Mouse (Mus musculus): Measurements from ENCODE around the gene Cldnd2. TPM values are rescaled to one million over a fixed set of nuclear protein-coding genes. Genes with fewer than 3 reads are reported as not detected.
"Not testable (repeated sequence)": the region's sequence is repeated elsewhere in the genome, so short reads cannot be mapped to it uniquely, and the experiment has no call there.

Gene Cldnd2
- polyA plus RNA-seq, 2 experiments = not detected

DNA sequence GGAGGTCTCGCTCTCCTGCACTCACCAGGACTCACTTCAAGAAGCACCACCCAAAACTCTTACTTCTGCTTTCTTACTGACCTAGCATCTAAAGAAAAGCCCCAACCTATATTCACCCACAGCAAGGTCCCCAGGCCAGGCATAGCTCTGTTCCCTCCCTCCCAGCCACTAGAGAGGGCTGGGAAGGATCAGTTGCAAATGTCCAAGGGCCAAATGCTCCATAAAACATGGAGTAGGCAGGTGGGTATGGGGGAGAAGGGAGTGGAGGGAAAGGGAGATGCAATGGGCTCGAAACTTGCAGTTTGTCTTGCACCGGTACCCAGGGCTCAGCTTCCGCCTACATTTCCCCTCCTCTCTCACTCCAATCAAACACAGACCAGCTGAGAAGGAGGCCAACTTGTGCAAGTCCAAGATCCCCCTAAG is 32.4 kb upstream of the Cldnd2 start, which contains the start of gene Siglecg:
Siglecg (plus strand) TSS at position 74 of the 423 bp plus-strand sequence.
- no peak for ATAC-seq (ENCODE audit: low FRiP score, low read depth)
- no peak within 1 kb of the TSS for H3K4me2 ChIP-seq (replicated peaks; ENCODE audit: low read depth, low read length, severe bottlenecking)
- H3K9me3 ChIP-seq (ENCODE audit: control insufficient read depth, low read length) = no peaks in the 10 kb centered on the region
- no peak within 1 kb of the TSS for H3K27ac ChIP-seq (replicated peaks; ENCODE audit: low read depth, low read length)
- TF ChIP-seq POLR2A (IDR thresholded peaks at IDR 0.05; ENCODE audit: borderline replicate concordance, extremely low read depth, insufficient read depth, insufficient read length) = no peak
- H3K36me3 ChIP-seq (ENCODE audit: control insufficient read depth, insufficient read depth, low read length) = no peaks in the 10 kb centered on the region
- H3K4me3 ChIP-seq (replicated peaks; ENCODE audit: low read length) = no peak within 1 kb of the TSS
- no peak within 1 kb of the TSS for H3K9ac ChIP-seq (ENCODE audit: low read depth, low read length, severe bottlenecking)
- 64% methylated on average over 4 of the region's 4 CpGs for WGBS
- DNase-seq (ENCODE audit: low spot score) = no peak
- no peaks in the 10 kb centered on the region for H3K27me3 ChIP-seq (ENCODE audit: control insufficient read depth, insufficient read depth, low read length)
- H3K4me1 ChIP-seq (ENCODE audit: control insufficient read depth, insufficient read depth, low read length) = no peaks in the 10 kb centered on the region

DNA sequence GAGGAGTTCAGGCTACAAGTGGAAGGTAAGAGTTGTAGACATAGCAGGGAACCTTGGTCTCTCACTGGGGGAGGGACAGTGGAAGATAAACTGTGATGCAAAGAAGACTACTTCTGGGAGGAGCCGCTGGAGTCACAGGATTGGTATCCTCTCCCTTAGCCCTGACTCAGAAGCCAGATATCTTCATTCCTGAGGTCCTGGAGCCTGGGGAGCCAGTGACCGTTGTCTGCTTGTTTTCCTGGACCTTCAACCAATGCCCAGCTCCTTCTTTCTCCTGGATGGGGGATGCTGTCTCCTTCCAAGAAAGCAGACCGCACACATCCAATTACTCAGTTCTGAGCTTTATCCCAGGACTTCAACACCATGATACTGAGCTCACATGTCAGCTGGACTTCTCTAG is 31.5 kb upstream of the Cldnd2 start:
- TF ChIP-seq POLR2A (IDR thresholded peaks at IDR 0.05; ENCODE audit: borderline replicate concordance, extremely low read depth, insufficient read depth, insufficient read length) = no peak
- WGBS = 79% methylated on average over 3 of the region's 3 CpGs
- H3K36me3 ChIP-seq (ENCODE audit: control insufficient read depth, insufficient read depth, low read length) = no peaks in the 10 kb centered on the region
- H3K9me3 ChIP-seq (ENCODE audit: control insufficient read depth, low read length) = no peaks in the 10 kb centered on the region
- H3K4me1 ChIP-seq (ENCODE audit: control insufficient read depth, insufficient read depth, low read length) = no peaks in the 10 kb centered on the region
- H3K4me2 ChIP-seq (replicated peaks; ENCODE audit: low read depth, low read length, severe bottlenecking) = no peak overlapping the region
- no peak for ATAC-seq (ENCODE audit: low FRiP score, low read depth)
- H3K27ac ChIP-seq (replicated peaks; ENCODE audit: low read depth, low read length) = no peak overlapping the region
- H3K27me3 ChIP-seq (ENCODE audit: control insufficient read depth, insufficient read depth, low read length) = no peaks in the 10 kb centered on the region
- DNase-seq (ENCODE audit: low spot score) = no peak
- no peak overlapping the region for H3K9ac ChIP-seq (ENCODE audit: low read depth, low read length, severe bottlenecking)
- H3K4me3 ChIP-seq (replicated peaks; ENCODE audit: low read length) = no peak overlapping the region

DNA sequence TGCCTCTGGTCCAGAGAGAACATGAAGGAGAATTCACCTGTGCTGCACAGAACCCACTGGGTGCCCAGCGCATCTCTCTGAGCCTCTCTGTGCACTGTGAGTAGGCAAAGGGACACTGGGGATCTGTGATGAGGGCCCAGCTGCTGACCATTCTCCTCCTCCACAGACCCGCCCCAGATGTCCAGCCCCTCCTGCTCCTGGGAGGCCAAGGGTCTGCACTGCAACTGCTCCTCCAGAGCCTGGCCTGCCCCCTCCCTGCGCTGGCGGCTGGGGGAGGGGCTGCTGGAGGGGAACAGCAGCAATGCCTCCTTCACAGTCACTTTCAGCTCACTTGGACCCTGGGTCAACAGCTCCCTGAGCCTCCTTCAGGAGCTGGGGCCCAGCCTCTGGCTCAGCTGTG is 28.9 kb upstream of the Cldnd2 start:
- WGBS = 24% methylated on average over 4 of the region's 4 CpGs
- H3K27ac ChIP-seq (replicated peaks; ENCODE audit: low read depth, low read length); H3K9ac ChIP-seq (ENCODE audit: low read depth, low read length, severe bottlenecking); H3K27me3 ChIP-seq (ENCODE audit: control insufficient read depth, insufficient read depth, low read length); ATAC-seq (ENCODE audit: low FRiP score, low read depth); DNase-seq (ENCODE audit: low spot score); H3K4me3 ChIP-seq (replicated peaks; ENCODE audit: low read length); H3K36me3 ChIP-seq (ENCODE audit: control insufficient read depth, insufficient read depth, low read length); H3K9me3 ChIP-seq (ENCODE audit: control insufficient read depth, low read length); H3K4me2 ChIP-seq (replicated peaks; ENCODE audit: low read depth, low read length, severe bottlenecking); H3K4me1 ChIP-seq (ENCODE audit: control insufficient read depth, insufficient read depth, low read length): not testable (repeated sequence)

DNA sequence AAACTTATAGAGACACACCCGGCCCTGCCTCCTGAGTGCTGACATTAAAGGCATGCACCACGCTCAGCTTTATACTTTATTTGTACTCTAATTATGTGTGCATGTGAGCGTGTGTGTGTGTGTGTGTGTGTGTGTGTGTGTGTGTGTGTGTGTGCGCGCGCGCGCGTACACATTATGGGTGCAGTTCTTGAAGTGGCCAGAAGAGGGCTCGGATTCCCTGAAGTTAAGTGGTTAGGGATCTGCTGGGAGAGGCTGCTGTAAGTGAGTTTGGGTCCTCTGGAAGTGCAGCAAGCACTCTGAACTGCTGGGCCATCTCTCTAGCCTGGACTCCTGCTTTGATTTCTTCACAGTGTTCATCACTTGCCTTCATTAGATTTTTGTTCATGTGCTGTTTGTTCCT is 23.3 kb upstream of the Cldnd2 start:
- Histone ChIP-seq H3K27me3 (ENCODE audit: control insufficient read depth, insufficient read depth, low read length) (no peaks in the 10 kb centered on the region), H3K9ac (ENCODE audit: low read depth, low read length, severe bottlenecking) (no peak overlapping the region), H3K27ac (replicated peaks; ENCODE audit: low read depth, low read length) (no peak overlapping the region), H3K4me3 (replicated peaks; ENCODE audit: low read length) (no peak overlapping the region), H3K4me2 (replicated peaks; ENCODE audit: low read depth, low read length, severe bottlenecking) (no peak overlapping the region), H3K36me3 (ENCODE audit: control insufficient read depth, insufficient read depth, low read length) (no peaks in the 10 kb centered on the region), H3K4me1 (ENCODE audit: control insufficient read depth, insufficient read depth, low read length) (no peaks in the 10 kb centered on the region), H3K9me3 (ENCODE audit: control insufficient read depth, low read length) (no peaks in the 10 kb centered on the region)
- DNase-seq (ENCODE audit: low spot score) = no peak
- ATAC-seq (ENCODE audit: low FRiP score, low read depth) = no peak
- 92% methylated on average over 10 of the region's 10 CpGs for WGBS
- TF ChIP-seq POLR2A (IDR thresholded peaks at IDR 0.05; ENCODE audit: borderline replicate concordance, extremely low read depth, insufficient read depth, insufficient read length) = no peak

- Histone ChIP-seq H3K27ac (replicated peaks; ENCODE audit: low read depth, low read length) (no peak overlapping the region), H3K9me3 (ENCODE audit: control insufficient read depth, low read length) (no peaks in the 10 kb centered on the region), H3K4me1 (ENCODE audit: control insufficient read depth, insufficient read depth, low read length) (no peaks in the 10 kb centered on the region), H3K27me3 (ENCODE audit: control insufficient read depth, insufficient read depth, low read length) (no peaks in the 10 kb centered on the region), H3K36me3 (ENCODE audit: control insufficient read depth, insufficient read depth, low read length) (no peaks in the 10 kb centered on the region), H3K4me3 (replicated peaks; ENCODE audit: low read length) (no peak overlapping the region), H3K9ac (ENCODE audit: low read depth, low read length, severe bottlenecking) (peak overlapping the region; percentile 28; the same call in 1 of the 2 replicates), H3K4me2 (replicated peaks; ENCODE audit: low read depth, low read length, severe bottlenecking) (peak overlapping the region; percentile 21; the same call in 1 of the 2 replicates)
- DNase-seq (ENCODE audit: low spot score) = peak; percentile 86
- TF ChIP-seq POLR2A (IDR thresholded peaks at IDR 0.05; ENCODE audit: borderline replicate concordance, extremely low read depth, insufficient read depth, insufficient read length) = no peak
- ATAC-seq (ENCODE audit: low FRiP score, low read depth) = peak; percentile 79
- 18% methylated on average over 11 of the region's 11 CpGs for WGBS
Measured at GRCm38 (mm10) chr7:43422995-43423617, 17.5 kb upstream of the Cldnd2 start.

Measured in limb, embryonic 14.5 days (tissue).